Mouse (Mus musculus): ENCODE data around the gene Ubap2l. TPM values are rescaled to one million over a fixed set of nuclear protein-coding genes. Genes with fewer than 3 reads are reported as not detected.

Ubap2l gene
- polyA plus RNA-seq, 1 experiment = 77.5 TPM

- H3K4me2 ChIP-seq (ENCODE audit: low read depth) = no peak overlapping the region
- no peak overlapping the region for H3ac ChIP-seq (ENCODE audit: control insufficient read depth, insufficient read length)
- no peaks in the 10 kb centered on the region for H3K36me3 ChIP-seq (ENCODE audit: control insufficient read depth, insufficient read depth)
- H3K79me2 ChIP-seq (ENCODE audit: control insufficient read depth, insufficient read depth) = no peaks in the 10 kb centered on the region
- no peaks in the 10 kb centered on the region for H3K27me3 ChIP-seq (ENCODE audit: control insufficient read depth, insufficient read depth, insufficient read length)
- H3K4me3 ChIP-seq = no peak overlapping the region
- no peak for TF ChIP-seq MYOD1 (IDR thresholded peaks at IDR 0.05; ENCODE audit: control insufficient read depth in 1 of 3, insufficient read length in 2 of 3, low read depth in 2 of 3)
- no peak for TF ChIP-seq REST (IDR thresholded peaks at IDR 0.05; ENCODE audit: insufficient read depth, insufficient read length)
- no peak for TF ChIP-seq USF1 (IDR thresholded peaks at IDR 0.05; ENCODE audit: low read depth)
- TF ChIP-seq TCF12 (IDR thresholded peaks at IDR 0.05; ENCODE audit: insufficient read depth, poor library complexity, severe bottlenecking) = no peak
These were observed 65.2 kb downstream of the Ubap2l start for GRCm38 (mm10) chr3:89987211-89987610.

GRCm38 (mm10) chr3:89982426-89982825 is 70.0 kb downstream of the Ubap2l start:
- H3K36me3 ChIP-seq (ENCODE audit: control insufficient read depth, insufficient read depth) = no peaks in the 10 kb centered on the region
- no peak overlapping the region for H3K4me3 ChIP-seq
- no peaks in the 10 kb centered on the region for H3K79me2 ChIP-seq (ENCODE audit: control insufficient read depth, insufficient read depth)
- no peaks in the 10 kb centered on the region for H3K27me3 ChIP-seq (ENCODE audit: control insufficient read depth, insufficient read depth, insufficient read length)
- no peak overlapping the region for H3ac ChIP-seq (ENCODE audit: control insufficient read depth, insufficient read length)
- TF ChIP-seq TCF3 (IDR thresholded peaks at IDR 0.05; ENCODE audit: insufficient read length, low read depth) = no peak
- TF ChIP-seq USF1 (IDR thresholded peaks at IDR 0.05; ENCODE audit: low read depth) = no peak
- no peak for TF ChIP-seq CEBPB (IDR thresholded peaks at IDR 0.05; ENCODE audit: insufficient read depth, poor library complexity, severe bottlenecking)
- TF ChIP-seq POLR2AphosphoS2 (IDR thresholded peaks at IDR 0.05; ENCODE audit: insufficient read length, low read depth) = no peak
- no peak for TF ChIP-seq REST (IDR thresholded peaks at IDR 0.05; ENCODE audit: insufficient read depth, insufficient read length)
- no peak for TF ChIP-seq MYOG (IDR thresholded peaks at IDR 0.05; ENCODE audit: control insufficient read depth in 1 of 3, insufficient read depth in 1 of 3, insufficient read length in 2 of 3, low read depth in 2 of 3)
- no peak for TF ChIP-seq E2F4 (IDR thresholded peaks at IDR 0.05; ENCODE audit: insufficient read depth)
- no peak for TF ChIP-seq MAX (IDR thresholded peaks at IDR 0.05; ENCODE audit: low read depth)
- TF ChIP-seq TCF12 (IDR thresholded peaks at IDR 0.05; ENCODE audit: insufficient read depth, poor library complexity, severe bottlenecking) = no peak
- no peak for TF ChIP-seq MYOD1 (IDR thresholded peaks at IDR 0.05; ENCODE audit: control insufficient read depth in 1 of 3, insufficient read length in 2 of 3, low read depth in 2 of 3)
- no peak for TF ChIP-seq SRF (IDR thresholded peaks at IDR 0.05; ENCODE audit: control insufficient read depth, insufficient read length, low read depth)
- TF ChIP-seq POLR2A (IDR thresholded peaks at IDR 0.05; ENCODE audit: insufficient read length, low read depth) = no peak
- H3K4me2 ChIP-seq (ENCODE audit: low read depth) = no peak overlapping the region

GRCm38 (mm10) chr3:89976859-89977258 is 75.6 kb downstream of the Ubap2l start:
- Histone ChIP-seq H3K4me3 (no peak overlapping the region), H3ac (ENCODE audit: control insufficient read depth, insufficient read length) (no peak overlapping the region), H3K36me3 (ENCODE audit: control insufficient read depth, insufficient read depth) (no peaks in the 10 kb centered on the region), H3K79me2 (ENCODE audit: control insufficient read depth, insufficient read depth) (no peaks in the 10 kb centered on the region), H3K27me3 (ENCODE audit: control insufficient read depth, insufficient read depth, insufficient read length) (no peaks in the 10 kb centered on the region), H3K4me2 (ENCODE audit: low read depth) (no peak overlapping the region)
- TF ChIP-seq CEBPB (IDR thresholded peaks at IDR 0.05; ENCODE audit: insufficient read depth, poor library complexity, severe bottlenecking) = no peak
- TF ChIP-seq TCF12 (IDR thresholded peaks at IDR 0.05; ENCODE audit: insufficient read depth, poor library complexity, severe bottlenecking) = no peak
- no peak for TF ChIP-seq USF1 (IDR thresholded peaks at IDR 0.05; ENCODE audit: low read depth)
- TF ChIP-seq POLR2AphosphoS2 (IDR thresholded peaks at IDR 0.05; ENCODE audit: insufficient read length, low read depth) = no peak
- no peak for TF ChIP-seq TCF3 (IDR thresholded peaks at IDR 0.05; ENCODE audit: insufficient read length, low read depth)
- no peak for TF ChIP-seq MYOG (IDR thresholded peaks at IDR 0.05; ENCODE audit: control insufficient read depth in 1 of 3, insufficient read depth in 1 of 3, insufficient read length in 2 of 3, low read depth in 2 of 3)
- no peak for TF ChIP-seq MAX (IDR thresholded peaks at IDR 0.05; ENCODE audit: low read depth)
- TF ChIP-seq SRF (IDR thresholded peaks at IDR 0.05; ENCODE audit: control insufficient read depth, insufficient read length, low read depth) = no peak
- no peak for TF ChIP-seq MYOD1 (IDR thresholded peaks at IDR 0.05; ENCODE audit: control insufficient read depth in 1 of 3, insufficient read length in 2 of 3, low read depth in 2 of 3)
- TF ChIP-seq POLR2A (IDR thresholded peaks at IDR 0.05; ENCODE audit: insufficient read length, low read depth) = no peak
- no peak for TF ChIP-seq E2F4 (IDR thresholded peaks at IDR 0.05; ENCODE audit: insufficient read depth)
- TF ChIP-seq REST (IDR thresholded peaks at IDR 0.05; ENCODE audit: insufficient read depth, insufficient read length) = no peak

GRCm38 (mm10) chr3:89968509-89968908 is 83.9 kb downstream of the Ubap2l start:
- TF ChIP-seq TCF3 (IDR thresholded peaks at IDR 0.05; ENCODE audit: insufficient read length, low read depth) = no peak
- peak; percentile 5 for TF ChIP-seq POLR2AphosphoS2 (IDR thresholded peaks at IDR 0.05; ENCODE audit: insufficient read length, low read depth)
- no peaks in the 10 kb centered on the region for H3K27me3 ChIP-seq (ENCODE audit: control insufficient read depth, insufficient read depth, insufficient read length)
- no peak overlapping the region for H3K4me2 ChIP-seq (ENCODE audit: low read depth)
- peaks cover 3% of the 10 kb centered on the region for H3K79me2 ChIP-seq (ENCODE audit: control insufficient read depth, insufficient read depth)
- no peaks in the 10 kb centered on the region for H3K36me3 ChIP-seq (ENCODE audit: control insufficient read depth, insufficient read depth)
- no peak overlapping the region for H3K4me3 ChIP-seq
- no peak overlapping the region for H3ac ChIP-seq (ENCODE audit: control insufficient read depth, insufficient read length)

GRCm38 (mm10) chr3:89966946-89967345 is 85.5 kb downstream of the Ubap2l start:
- H3K36me3 ChIP-seq (ENCODE audit: control insufficient read depth, insufficient read depth) = no peaks in the 10 kb centered on the region
- no peaks in the 10 kb centered on the region for H3K27me3 ChIP-seq (ENCODE audit: control insufficient read depth, insufficient read depth, insufficient read length)
- no peak overlapping the region for H3K4me2 ChIP-seq (ENCODE audit: low read depth)
- no peak overlapping the region for H3K4me3 ChIP-seq
- no peak for TF ChIP-seq TCF3 (IDR thresholded peaks at IDR 0.05; ENCODE audit: insufficient read length, low read depth)
- H3K79me2 ChIP-seq (ENCODE audit: control insufficient read depth, insufficient read depth) = peaks cover 6% of the 10 kb centered on the region
- H3ac ChIP-seq (ENCODE audit: control insufficient read depth, insufficient read length) = no peak overlapping the region

Measured in myocyte (in vitro differentiated cells).